Mouse (Mus musculus): ENCODE data around the gene Chst8.

Gene Chst8

DNA sequence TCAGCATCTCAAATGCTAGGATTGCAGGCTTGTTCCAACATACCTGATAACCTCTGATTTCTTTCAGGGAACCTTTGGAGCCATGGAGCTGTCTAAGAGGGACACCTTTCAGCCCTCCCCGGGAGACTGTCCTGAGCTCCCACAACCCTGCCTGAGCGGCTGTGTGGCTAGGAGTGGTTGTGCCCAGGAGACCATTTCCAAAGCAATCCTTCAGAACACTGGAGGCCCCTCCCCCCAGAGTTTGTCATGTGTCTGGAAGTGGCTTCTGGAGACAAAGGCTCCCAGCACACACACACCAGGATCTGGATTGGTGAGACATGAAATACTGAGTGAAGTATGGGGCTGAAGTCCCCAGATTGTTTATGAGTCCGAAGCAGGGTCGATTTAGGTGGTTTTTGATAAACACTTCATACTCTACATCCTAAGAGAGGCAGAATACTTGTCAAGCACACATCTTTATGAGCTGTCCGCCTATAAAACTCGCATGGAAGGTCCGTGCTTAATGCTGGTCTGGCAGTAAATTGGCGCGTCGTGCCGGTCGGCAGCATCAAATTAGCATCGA is 12.5 kb downstream of the Chst8 start:
- peak; percentile 63 for DNase-seq (ENCODE audit: low read depth, low spot score)

DNA sequence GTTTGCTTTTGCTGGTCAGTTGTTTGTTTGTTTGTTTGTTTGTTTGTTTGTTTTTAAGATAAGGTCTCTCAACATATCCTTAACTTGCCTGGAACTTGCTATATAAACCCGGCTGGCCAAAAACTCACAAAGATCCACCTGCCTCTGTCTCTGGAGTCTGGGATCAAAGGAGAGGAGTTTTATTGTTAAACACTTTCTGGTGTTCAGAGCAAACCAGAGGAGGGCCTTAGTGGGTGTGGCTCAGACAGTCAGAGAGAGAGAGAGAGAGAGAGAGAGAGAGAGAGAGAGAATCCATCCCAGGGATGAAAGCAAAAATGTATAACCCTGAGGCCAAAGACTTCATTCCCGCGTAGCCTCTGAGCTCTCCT is 13.1 kb downstream of the Chst8 start:
- DNase-seq (ENCODE audit: low read depth, low spot score) = peak; percentile 55

DNA sequence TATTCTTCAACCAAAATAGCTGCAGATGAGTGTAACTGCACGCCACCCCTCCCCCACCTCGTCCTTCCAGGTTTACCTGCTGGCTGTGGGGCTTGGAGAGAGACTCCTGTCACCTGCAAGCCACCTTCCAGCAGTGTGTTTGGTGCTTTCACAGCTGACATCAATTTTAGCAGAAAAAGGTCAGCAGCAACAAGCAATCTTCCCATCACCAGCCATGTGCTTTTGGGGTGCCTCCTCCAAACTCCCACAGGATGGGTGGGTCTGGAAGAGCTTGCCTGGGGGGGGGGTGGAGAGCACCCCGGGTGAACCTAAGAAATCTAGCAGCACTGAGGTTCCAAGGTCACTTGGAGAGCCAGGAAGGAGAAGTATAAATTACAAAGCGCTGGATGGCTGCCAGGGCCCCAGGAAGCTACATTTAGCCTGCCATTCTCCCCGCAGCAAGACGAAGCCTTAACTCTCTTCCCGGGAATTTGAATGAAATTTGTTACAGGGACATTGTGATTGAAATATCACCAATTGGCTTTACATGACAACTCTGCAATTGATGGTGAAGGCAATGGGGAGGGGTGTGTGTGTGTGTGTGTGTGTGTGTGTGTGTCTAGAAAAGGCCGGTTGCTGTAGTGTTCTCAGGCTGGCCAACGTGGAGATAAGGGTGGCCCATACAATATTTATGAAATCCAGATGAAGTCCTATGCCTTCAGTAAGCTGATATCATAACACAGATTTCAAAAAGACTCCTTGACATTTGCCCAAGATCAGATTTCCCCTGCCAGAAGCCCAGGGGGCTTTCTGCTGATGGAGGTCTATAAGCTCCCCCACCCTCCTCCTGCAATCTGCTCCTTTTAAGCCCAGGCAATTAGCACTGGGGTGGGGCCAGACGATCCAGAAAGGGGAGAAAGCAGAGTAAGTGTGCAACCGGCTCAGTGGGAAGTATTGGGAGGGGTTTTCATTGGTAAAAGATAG is 13.8 kb downstream of the Chst8 start:
- peak; percentile 83 for DNase-seq (ENCODE audit: low read depth, low spot score)

DNA sequence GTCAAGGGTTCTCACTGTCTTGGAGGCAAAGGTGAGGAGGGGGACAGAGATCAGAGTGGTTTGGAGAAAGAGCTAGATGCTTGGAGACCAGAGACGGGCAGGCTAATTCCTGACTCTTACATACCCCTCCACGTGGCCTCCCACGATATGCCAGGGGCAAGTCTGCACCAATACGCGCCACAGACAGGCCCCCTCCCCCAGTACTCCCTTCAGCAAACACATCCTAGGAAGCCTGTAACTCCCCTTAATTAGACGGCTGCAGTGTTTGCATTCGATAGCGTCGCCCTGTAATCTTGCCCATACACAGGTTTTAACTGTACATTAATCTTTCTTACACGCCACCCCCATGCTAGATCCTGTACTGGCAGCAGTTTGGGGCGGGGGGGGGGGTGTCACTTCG is 14.5 kb downstream of the Chst8 start:
- DNase-seq (ENCODE audit: low read depth, low spot score) = peak; percentile 26

DNA sequence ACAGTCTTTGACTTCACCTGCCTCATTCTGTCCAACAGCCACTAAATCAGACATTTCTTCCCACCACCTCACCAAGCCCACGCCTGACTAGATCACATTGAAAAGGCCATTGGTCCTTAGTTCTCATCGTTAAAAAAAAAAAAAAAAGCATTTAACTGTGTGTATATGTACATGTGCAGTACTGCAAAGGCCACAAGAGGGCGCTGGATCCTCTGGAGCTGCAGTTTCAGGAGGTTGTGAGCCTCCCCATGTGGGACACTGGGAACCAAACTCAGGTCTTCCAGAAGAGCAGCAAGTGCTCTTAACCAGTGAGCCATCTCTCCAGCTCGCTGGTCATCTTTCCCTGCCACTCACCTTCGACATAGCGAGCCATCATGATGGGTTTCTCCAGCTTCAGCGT is 22.1 kb downstream of the Chst8 start:
- DNase-seq (ENCODE audit: low read depth, low spot score) = peak; percentile 76

DNA sequence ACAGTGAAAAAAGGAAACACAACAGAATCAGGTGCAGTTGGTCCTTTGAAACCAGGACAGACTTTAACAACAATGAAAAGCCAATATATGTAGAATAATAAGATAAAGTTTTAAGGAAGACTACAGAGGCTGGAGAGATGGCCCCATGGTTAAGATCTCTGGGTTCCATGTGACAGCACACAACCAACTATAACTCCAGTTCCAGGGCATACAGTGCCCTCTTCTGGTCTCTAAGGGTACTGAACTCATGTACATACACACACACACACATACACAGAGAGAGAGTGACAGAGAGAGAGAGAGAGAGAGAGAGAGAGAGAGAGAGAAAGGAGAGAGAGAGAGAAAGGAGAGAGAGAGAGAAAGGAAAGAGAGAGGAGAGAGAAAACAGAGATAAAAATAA is 25.3 kb downstream of the Chst8 start:
- peak; percentile 68 for DNase-seq (ENCODE audit: low read depth, low spot score)

DNA sequence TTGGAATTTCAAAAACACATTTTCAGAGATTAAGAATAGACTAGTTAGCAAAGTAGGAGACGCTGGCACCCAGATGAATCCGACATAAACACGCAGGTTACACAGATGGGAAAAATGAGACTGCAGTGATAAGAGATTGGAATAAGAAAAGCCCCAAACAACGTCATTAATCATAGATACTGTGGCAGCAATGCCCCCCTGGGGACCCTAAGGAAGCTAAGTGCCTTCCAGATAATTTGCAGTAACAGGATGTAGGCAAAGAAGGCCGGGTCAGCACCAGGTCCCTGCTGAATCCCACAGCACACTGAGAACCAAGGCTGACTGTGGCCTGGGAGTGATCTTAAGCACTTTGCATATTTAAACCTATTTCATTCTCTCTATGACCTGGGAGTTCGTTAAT is 27.5 kb downstream of the Chst8 start:
- DNase-seq (ENCODE audit: low read depth, low spot score) = no peak

DNA sequence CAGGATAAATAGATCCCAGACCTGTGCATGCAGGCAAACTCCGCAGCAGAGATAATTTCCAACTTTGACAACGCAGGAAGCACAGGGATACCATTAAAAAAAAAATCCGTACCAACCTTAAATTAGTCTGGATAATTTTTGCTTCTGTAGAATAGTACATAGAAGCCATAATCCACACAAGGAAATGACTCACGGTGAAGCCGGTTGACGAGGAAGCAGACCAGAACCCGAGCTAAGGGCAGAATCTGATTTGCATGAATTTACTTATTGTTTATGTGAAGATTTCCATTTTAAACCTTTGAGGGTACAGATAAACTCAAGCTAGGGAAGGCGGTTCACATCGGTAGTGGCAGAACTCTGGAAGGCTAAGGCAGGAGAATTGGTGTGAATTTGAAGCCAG is 28.0 kb downstream of the Chst8 start:
- DNase-seq (ENCODE audit: low read depth, low spot score) = no peak

DNA sequence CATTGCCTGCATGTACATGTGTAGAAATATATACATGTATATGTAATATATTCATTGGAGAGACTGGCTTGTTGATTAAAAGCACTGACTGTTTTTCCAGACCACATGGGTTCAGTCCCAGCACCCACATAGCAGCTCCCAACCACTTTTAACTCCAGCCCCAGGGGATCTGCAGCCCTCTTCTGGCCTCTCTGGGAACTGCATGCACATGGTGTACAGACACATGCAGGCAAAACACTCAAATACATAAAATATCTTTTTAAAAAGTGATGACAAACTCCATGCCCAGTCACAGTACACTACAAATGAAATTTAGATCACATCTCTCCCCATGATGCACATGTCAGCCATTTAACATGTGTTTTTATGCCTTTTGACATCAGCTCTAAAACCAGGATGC is 30.5 kb downstream of the Chst8 start:
- peak; percentile 64 for DNase-seq (ENCODE audit: low read depth, low spot score)

DNA sequence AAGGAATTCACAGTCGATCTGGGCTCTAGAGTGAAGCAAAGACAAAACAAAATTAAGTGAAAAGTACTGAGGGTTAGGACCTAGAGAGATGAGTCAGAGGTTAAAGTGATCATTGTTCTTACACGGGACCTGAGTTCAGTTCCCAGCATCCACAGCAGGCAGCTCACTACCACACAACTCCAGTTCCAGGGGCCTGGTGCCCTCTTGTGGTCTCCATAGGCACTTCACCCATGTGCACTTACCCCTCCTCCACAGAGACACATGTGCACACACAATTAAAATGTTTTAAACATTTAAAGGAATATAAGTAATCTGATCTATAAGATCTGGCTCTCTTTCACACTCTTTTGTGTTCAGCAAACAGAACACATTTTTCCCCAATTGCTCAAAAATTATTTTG is 31.3 kb downstream of the Chst8 start:
- peak; percentile 77 for DNase-seq (ENCODE audit: low read depth, low spot score)

DNA sequence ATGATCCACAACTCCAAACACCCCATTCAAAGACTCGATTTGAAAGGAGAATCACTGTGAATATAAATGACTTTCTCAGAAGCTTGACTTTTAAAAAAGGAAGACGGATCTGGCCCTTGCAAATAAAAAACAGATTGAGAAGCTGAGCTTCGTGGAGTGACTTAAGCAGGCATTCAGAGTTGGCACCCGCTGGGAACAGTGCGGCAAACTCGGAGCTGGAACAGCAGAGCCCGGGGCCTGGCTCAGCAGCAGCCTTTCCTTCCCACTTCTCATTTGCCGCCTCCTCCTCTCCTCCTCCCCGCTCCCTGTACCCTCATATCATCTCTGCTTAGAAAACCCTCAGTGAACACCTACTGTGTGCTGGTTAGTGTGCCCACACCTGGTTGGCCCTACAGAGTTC is 34.1 kb downstream of the Chst8 start:
- no peak for DNase-seq (ENCODE audit: low read depth, low spot score)

DNA sequence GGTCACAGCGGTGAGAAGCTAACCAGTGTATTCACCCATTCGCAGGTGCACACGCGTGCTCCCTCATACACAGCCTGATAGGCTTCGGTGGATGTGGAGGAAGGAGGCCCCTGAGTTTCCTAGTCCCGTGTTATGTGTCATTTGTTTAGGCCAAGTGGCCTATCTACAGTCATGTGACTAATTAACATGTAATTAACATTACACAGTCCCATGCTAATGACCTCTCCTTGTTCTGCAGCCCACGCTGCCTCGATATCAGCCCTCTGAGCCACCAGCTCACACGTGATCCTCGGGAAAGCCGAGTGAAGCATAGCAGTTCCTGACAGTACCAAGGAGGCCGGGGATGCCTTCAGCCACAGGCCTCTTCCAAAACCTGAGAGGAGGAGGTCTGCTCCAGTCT is 36.9 kb downstream of the Chst8 start:
- peak; percentile 48 for DNase-seq (ENCODE audit: low read depth, low spot score)

DNA sequence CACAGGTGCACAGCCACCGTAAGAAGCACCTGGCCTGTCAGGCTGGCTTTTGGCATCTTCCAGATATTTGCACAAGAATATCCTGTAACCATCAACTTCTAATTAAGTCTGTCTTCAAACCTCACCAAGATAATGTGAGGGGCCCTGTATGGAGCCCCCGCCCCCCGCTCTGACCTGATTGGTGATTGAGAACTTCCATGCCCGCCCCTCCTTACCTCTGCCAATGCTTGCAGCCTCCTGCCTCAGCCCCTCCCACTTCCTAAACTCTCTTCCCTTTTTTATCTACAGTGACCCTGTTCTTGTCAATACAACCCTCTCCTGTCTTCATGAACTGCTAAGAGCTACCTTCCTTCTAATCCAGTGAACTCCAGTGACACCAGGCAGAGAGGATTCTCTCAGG is 37.6 kb downstream of the Chst8 start:
- peak; percentile 84 for DNase-seq (ENCODE audit: low read depth, low spot score)

DNA sequence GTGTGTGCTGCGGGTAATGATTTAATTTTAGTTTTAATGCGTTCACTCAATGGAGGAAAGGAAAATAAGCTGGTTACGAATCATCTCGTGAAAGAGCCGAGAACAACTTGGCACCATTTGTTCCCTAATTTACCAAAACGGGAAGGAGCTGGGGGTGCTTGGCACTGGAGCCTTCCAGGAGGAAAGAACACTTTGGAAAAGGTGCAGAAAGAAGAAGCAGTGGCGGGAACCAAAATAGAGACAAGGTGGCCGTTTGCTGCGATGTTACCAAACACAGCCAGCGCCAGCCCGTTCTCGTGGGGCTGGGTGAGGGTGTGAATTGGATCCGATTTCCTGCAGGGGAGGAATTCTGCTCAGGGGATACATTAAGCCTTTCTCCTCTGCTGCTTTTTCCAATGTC is 38.5 kb downstream of the Chst8 start:
- no peak for DNase-seq (ENCODE audit: low read depth, low spot score)

DNA sequence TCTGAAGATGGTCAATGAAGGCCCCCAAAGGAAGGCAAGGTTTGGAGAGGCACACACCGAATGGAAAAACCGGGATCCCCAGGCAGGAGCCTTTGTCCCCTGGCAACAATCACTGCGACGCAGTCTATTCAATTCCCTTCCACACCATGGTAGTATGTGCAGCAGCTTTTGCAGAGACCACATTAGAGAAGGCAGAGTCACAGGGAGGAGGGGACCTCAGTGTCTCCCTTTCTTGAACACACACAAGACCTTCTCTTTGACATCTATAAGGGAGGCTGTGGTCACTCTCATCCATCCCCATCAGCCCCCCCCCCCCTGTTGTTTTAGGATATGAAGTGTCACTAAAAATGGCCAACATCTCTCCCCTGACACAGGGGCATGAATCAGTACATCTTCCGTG is 39.2 kb downstream of the Chst8 start:
- DNase-seq (ENCODE audit: low read depth, low spot score) = no peak

DNA sequence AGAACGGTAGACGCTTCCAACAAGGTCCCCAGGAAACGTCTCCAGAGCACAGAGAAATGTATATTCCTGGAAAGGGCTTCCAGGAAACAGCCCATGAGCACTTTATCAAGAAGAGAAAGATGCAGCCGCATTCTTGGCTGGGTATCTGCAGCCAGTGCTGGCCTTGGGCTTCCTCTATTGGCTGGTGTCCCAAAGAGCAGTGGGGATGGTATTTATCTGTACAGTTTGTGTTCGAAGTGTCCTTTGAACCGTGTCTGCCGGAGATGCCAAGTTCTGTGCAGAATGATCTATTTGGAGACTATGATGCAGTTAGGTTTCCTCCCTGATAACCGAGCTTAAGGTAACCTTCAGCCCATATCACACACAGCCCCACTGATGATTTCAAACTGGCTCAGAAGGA is 43.0 kb downstream of the Chst8 start:
- no peak for DNase-seq (ENCODE audit: low read depth, low spot score)

DNA sequence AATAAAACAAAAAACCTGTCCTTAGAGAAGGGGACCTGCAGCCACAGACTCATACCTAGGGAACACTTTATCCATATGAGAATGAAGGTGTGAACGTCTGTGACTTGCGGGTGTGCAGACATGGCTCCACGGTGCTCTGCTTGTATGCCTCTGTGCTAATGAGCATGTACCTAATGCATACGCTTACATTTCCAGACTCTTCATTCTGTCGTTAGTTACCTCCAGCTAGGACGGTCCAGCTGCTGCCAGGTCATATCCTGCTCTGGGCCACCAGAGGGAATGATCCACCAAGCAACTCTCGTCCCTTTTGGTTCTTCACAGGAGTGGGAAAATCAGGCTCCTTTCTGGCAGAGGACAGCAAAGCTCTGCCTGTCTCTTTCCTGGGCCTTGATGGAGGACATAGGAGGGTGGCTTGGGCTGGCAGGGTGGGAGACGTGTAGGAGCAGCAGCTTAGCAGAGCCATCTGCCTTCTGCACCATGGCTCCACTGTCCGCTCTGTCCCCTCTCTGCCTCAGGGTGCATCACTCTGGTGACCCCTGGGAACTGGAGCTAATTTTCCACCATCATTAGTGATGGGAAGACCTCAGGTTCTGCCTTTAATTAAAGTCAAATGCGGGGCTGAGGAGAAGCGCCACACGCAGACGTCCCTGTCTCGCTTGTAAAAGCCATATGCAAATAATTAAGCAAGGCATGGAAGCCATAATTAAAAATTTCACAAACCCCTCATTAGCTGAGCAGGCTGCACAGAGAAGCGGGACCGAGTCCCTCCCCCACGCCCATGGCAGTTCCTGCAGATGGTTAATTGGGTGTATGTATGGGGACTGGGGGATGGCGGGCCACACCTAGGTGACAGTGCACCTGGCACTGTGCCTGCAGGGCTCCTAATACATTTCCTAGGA is 48.0 kb downstream of the Chst8 start:
- no peak for DNase-seq (ENCODE audit: low read depth, low spot score)

DNA sequence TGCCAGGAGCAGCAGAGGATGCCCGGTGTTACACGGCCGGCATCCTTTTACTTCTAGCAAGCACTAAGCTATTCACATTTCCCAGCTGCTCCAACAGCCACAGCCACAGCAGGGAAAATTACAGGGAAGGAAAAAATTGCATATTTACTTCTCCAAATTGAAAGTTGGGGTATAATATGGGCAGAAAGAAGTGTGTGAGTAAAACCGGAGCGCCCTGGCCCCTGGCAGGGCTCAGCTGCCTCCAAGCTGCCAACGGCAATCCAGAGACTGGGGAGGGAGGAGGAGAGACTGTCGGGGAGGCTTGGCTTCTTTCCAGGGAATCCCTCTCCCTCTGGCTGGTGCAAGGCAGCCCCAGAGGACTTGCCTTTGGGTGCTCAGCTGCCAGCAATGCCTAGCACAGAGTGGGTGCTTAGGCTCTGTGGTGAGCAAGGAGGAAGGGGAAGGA is 53.1 kb downstream of the Chst8 start:
- DNase-seq (ENCODE audit: low read depth, low spot score) = no peak

DNA sequence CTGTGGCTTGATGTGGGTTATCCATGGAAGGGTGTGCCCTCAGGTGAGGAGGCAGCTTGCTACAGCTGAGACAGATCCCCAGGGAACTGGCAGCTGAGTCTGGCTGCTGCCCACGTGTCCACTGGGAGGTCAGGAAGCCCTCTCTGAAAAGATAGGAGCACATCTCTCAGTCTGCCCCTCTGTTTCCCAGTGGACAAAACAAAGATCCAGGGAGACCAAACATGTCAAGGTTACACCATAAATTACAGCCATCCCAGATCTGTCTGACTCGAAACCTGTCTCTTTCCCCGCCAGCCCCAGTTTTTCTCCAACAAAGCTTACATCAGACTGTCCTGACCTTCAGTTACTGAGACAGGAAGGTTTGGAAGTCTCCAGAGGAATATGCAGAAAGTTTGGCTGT is 53.8 kb downstream of the Chst8 start:
- DNase-seq (ENCODE audit: low read depth, low spot score) = no peak

DNA sequence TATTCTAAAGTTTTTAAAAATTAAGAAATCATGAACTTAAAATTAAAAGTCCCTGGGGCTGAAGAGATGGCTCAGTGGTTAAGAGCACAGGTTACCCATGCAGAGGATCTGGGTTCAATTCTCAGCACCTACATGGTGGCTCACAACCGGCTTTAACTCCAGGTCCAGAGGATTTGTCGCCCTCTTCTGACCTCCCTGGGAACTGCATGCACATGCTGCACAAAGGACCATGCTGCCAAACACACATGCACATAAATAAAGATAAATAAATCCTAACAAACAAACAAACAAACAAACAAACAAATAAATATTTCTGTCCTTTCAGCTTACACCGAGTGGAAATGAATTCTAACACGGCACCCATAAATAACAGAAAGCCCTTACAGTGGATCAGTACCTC is 55.0 kb downstream of the Chst8 start:
- no peak for DNase-seq (ENCODE audit: low read depth, low spot score)

DNA sequence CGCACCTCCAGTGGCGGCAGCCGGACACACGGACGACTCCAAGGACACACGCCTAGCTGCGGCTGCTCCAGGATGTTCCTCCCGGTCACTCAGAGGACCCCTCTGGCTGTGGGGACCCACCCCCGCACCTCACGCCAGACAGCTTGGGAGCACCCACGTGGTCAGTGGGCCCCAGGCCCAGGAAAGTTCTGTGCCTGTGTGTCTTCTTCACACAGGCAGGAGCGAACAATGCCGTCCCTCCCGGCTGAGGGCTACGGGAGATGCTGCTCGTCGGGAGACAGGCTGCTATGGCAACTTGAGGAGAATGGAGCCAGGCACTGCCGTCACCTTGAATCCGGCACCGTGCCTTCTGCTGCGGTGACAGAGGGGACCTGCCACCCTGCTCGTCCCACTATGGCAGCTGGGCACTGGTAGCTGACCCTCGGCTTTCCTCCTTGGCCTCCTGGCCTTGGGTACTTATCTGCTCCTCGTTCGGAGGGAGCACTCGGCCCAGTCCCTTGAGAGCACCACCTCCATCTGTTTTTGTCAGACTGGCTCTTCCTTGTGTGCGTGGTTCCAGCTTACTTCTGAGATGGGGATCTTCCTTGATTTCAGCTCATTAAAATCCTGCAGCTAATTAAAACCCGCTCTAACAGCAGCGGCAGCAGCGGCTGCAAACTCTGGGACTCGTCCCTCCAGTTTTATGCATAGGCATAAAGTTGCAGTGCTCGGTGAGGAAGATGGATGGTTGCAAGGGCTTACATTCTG is 59.2 kb downstream of the Chst8 start:
- peak; percentile 54 for DNase-seq (ENCODE audit: low read depth, low spot score)
